Mouse (Mus musculus) limb, embryonic 15.5 days (tissue): ENCODE measurements around the gene Bcl11b. TPM values are rescaled to one million over a fixed set of nuclear protein-coding genes. Genes with fewer than 3 reads are reported as not detected.
A peak's percentile ranks its signal among the peaks of the same experiment; 100 is the strongest.

Source experiments
- ATAC-seq: fragments of 200-750 bp; cut with Nextera tagmentation; 2 replicates; pipeline ENCODE4 v1.8.0; 2017; ENCODE audit warnings: low read depth, moderate TSS enrichment; ENCODE audit not compliant: insufficient number of reproducible peaks, low FRiP score, low TSS enrichment
- H3K27ac ChIP-seq: fragments of 300-500 bp; sonication (generic); 2 replicates; pipeline ENCODE4 v1.5.1; 2015; ENCODE audit warnings: moderate library complexity, mild to moderate bottlenecking, inconsistent platforms
- H3K27me3 ChIP-seq: fragments of 300-500 bp; sonication (generic); 2 replicates; pipeline ENCODE4 v1.6.1; 2015; ENCODE audit warnings: inconsistent platforms
- H3K36me3 ChIP-seq: fragments of 300-500 bp; sonication (generic); 2 replicates; pipeline ENCODE4 v1.6.1; 2015; ENCODE audit warnings: inconsistent platforms
- H3K4me1 ChIP-seq: fragments of 300-500 bp; sonication (generic); 2 replicates; pipeline ENCODE4 v1.6.1; 2015; ENCODE audit warnings: inconsistent platforms
- H3K4me2 ChIP-seq: fragments of 300-500 bp; sonication (generic); 2 replicates; pipeline ENCODE4 v1.6.1; 2015; ENCODE audit warnings: mild to moderate bottlenecking, inconsistent platforms
- H3K4me3 ChIP-seq: fragments of 300-500 bp; sonication (generic); 2 replicates; pipeline ENCODE4 v1.5.1; 2015; ENCODE audit warnings: mild to moderate bottlenecking, inconsistent platforms
- H3K9ac ChIP-seq: fragments of 300-500 bp; sonication (generic); 2 replicates; pipeline ENCODE4 v1.6.1; 2015; ENCODE audit warnings: inconsistent platforms
- H3K9me3 ChIP-seq: fragments of 300-500 bp; sonication (generic); 2 replicates; pipeline ENCODE4 v1.6.1; 2016; ENCODE audit warnings: inconsistent platforms
- WGBS: fragments of 180-500 bp; shearing (Covaris S2); methylation state at CpG from one replicate; pipeline ENCODE4 v1.1.7; 2015; 5-methylcytosine and 5-hydroxymethylcytosine counted together
- polyA plus RNA-seq: library from polyadenylated mRNA; unstranded; fragments of >200 nt; fragmentation: Nextera tagmentation; extraction: Ambion mirVana; gene quantifications from 2 replicates; pipeline ENCODE4 v1.2.1, GENCODE M21; 2015

Gene Bcl11b
- polyA plus RNA-seq, 1 experiment from 2014 or later = 19.9 TPM

GRCm38 (mm10) chr12:107968331-107968730 lies 35.1 kb downstream of the Bcl11b start:
- Histone ChIP-seq H3K27me3 (no peaks in the 10 kb centered on the region), H3K4me2 (no peak overlapping the region), H3K9me3 (no peaks in the 10 kb centered on the region), H3K4me1 (peaks cover 76% of the 10 kb centered on the region), H3K9ac (no peak overlapping the region), H3K36me3 (no peaks in the 10 kb centered on the region), H3K27ac (no peak overlapping the region), H3K4me3 (no peak overlapping the region)
- ATAC-seq = no peak
- 84% methylated on average over 3 of the region's 3 CpGs for WGBS

GRCm38 (mm10) chr12:107967026-107967425 lies 36.4 kb downstream of the Bcl11b start:
- Histone ChIP-seq H3K9ac (no peak overlapping the region), H3K9me3 (no peaks in the 10 kb centered on the region), H3K36me3 (no peaks in the 10 kb centered on the region), H3K4me1 (peaks cover 73% of the 10 kb centered on the region), H3K27ac (no peak overlapping the region), H3K27me3 (no peaks in the 10 kb centered on the region), H3K4me3 (no peak overlapping the region), H3K4me2 (no peak overlapping the region)
- 80% methylated on average over 7 of the region's 7 CpGs for WGBS
- no peak for ATAC-seq

GRCm38 (mm10) chr12:107965103-107965502 lies 38.3 kb downstream of the Bcl11b start:
- ATAC-seq = no peak
- no peaks in the 10 kb centered on the region for H3K36me3 ChIP-seq
- no peak overlapping the region for H3K9ac ChIP-seq
- 47% methylated on average over 12 of the region's 12 CpGs for WGBS
- H3K27ac ChIP-seq = peak overlapping the region; percentile 67; the same call in 1 of the 2 replicates
- H3K4me1 ChIP-seq = peaks cover 83% of the 10 kb centered on the region
- H3K4me2 ChIP-seq = no peak overlapping the region
- H3K9me3 ChIP-seq = no peaks in the 10 kb centered on the region
- H3K4me3 ChIP-seq = no peak overlapping the region
- no peaks in the 10 kb centered on the region for H3K27me3 ChIP-seq

- H3K4me3 ChIP-seq = no peak overlapping the region
- no peak for ATAC-seq
- 0 out of 2 replicates have a peak overlapping the region, but pooled peaks have one; percentile 10 for H3K4me2 ChIP-seq
- peak overlapping the region; percentile 67 for H3K27ac ChIP-seq
- peaks cover 83% of the 10 kb centered on the region for H3K4me1 ChIP-seq
- H3K9ac ChIP-seq = no peak overlapping the region
- WGBS = 30% methylated on average over 14 of the region's 14 CpGs
- H3K27me3 ChIP-seq = no peaks in the 10 kb centered on the region
- H3K36me3 ChIP-seq = no peaks in the 10 kb centered on the region
- no peaks in the 10 kb centered on the region for H3K9me3 ChIP-seq
These were observed 38.9 kb downstream of the Bcl11b start for GRCm38 (mm10) chr12:107964396-107965085.

GRCm38 (mm10) chr12:107962852-107963251 lies 40.5 kb downstream of the Bcl11b start:
- H3K4me2 ChIP-seq = no peak overlapping the region
- no peaks in the 10 kb centered on the region for H3K36me3 ChIP-seq
- H3K27ac ChIP-seq = peak overlapping the region; percentile 43; the same call in 1 of the 2 replicates
- no peaks in the 10 kb centered on the region for H3K9me3 ChIP-seq
- WGBS = 30% methylated on average over 7 of the region's 7 CpGs
- H3K4me3 ChIP-seq = no peak overlapping the region
- no peaks in the 10 kb centered on the region for H3K27me3 ChIP-seq
- H3K4me1 ChIP-seq = peaks cover 95% of the 10 kb centered on the region
- H3K9ac ChIP-seq = no peak overlapping the region
- no peak for ATAC-seq

- ATAC-seq = no peak
- H3K4me3 ChIP-seq = no peak overlapping the region
- no peaks in the 10 kb centered on the region for H3K9me3 ChIP-seq
- no peaks in the 10 kb centered on the region for H3K27me3 ChIP-seq
- H3K4me1 ChIP-seq = peaks cover 86% of the 10 kb centered on the region
- no peak overlapping the region for H3K9ac ChIP-seq
- 31% methylated on average over 15 of the region's 15 CpGs for WGBS
- H3K36me3 ChIP-seq = no peaks in the 10 kb centered on the region
- peak overlapping the region; percentile 75 for H3K27ac ChIP-seq
- peak overlapping the region; percentile 35; the same call in 1 of the 2 replicates for H3K4me2 ChIP-seq
These were observed 41.6 kb downstream of the Bcl11b start for GRCm38 (mm10) chr12:107961843-107962242.

- H3K9me3 ChIP-seq = no peaks in the 10 kb centered on the region
- no peaks in the 10 kb centered on the region for H3K27me3 ChIP-seq
- no peak overlapping the region for H3K9ac ChIP-seq
- H3K4me3 ChIP-seq = no peak overlapping the region
- peak overlapping the region; percentile 35 for H3K4me2 ChIP-seq
- peak overlapping the region; percentile 75 for H3K27ac ChIP-seq
- ATAC-seq = peak; percentile 62
- no peaks in the 10 kb centered on the region for H3K36me3 ChIP-seq
- H3K4me1 ChIP-seq = peaks cover 77% of the 10 kb centered on the region
- WGBS = 8% methylated on average over 12 of the region's 12 CpGs
These were observed 42.5 kb downstream of the Bcl11b start for GRCm38 (mm10) chr12:107960789-107961491.

GRCm38 (mm10) chr12:107960365-107960764 lies 43.0 kb downstream of the Bcl11b start:
- no peaks in the 10 kb centered on the region for H3K9me3 ChIP-seq
- H3K4me3 ChIP-seq = no peak overlapping the region
- 26% methylated on average over 14 of the region's 14 CpGs for WGBS
- H3K36me3 ChIP-seq = no peaks in the 10 kb centered on the region
- H3K27ac ChIP-seq = peak overlapping the region; percentile 75
- H3K4me2 ChIP-seq = peak overlapping the region; percentile 35
- no peaks in the 10 kb centered on the region for H3K27me3 ChIP-seq
- peaks cover 73% of the 10 kb centered on the region for H3K4me1 ChIP-seq
- H3K9ac ChIP-seq = no peak overlapping the region
- no peak for ATAC-seq

- 18% methylated on average over 8 of the region's 8 CpGs for WGBS
- Histone ChIP-seq H3K27me3 (no peaks in the 10 kb centered on the region), H3K4me1 (peaks cover 73% of the 10 kb centered on the region), H3K36me3 (no peaks in the 10 kb centered on the region), H3K9ac (no peak overlapping the region), H3K4me3 (no peak overlapping the region), H3K27ac (peak overlapping the region; percentile 75; the same call in 1 of the 2 replicates), H3K4me2 (peak overlapping the region; percentile 35), H3K9me3 (no peaks in the 10 kb centered on the region)
- no peak for ATAC-seq
These were observed 43.5 kb downstream of the Bcl11b start for GRCm38 (mm10) chr12:107959872-107960271.

- no peak overlapping the region for H3K9ac ChIP-seq
- H3K4me1 ChIP-seq = peaks cover 62% of the 10 kb centered on the region
- no peaks in the 10 kb centered on the region for H3K9me3 ChIP-seq
- H3K27ac ChIP-seq = peak overlapping the region; percentile 65
- H3K27me3 ChIP-seq = no peaks in the 10 kb centered on the region
- H3K4me2 ChIP-seq = peak overlapping the region; percentile 43
- 58% methylated on average over 16 of the region's 16 CpGs for WGBS
- H3K4me3 ChIP-seq = peak overlapping the region; percentile 23
- ATAC-seq = no peak
- H3K36me3 ChIP-seq = no peaks in the 10 kb centered on the region
These were observed 50.2 kb downstream of the Bcl11b start for GRCm38 (mm10) chr12:107953044-107953684.

- peak; percentile 54; the same call in 1 of the 2 replicates for ATAC-seq
- Histone ChIP-seq H3K4me3 (peak overlapping the region; percentile 23), H3K4me2 (peak overlapping the region; percentile 43), H3K27ac (peak overlapping the region; percentile 65), H3K36me3 (no peaks in the 10 kb centered on the region), H3K27me3 (no peaks in the 10 kb centered on the region), H3K9ac (no peak overlapping the region), H3K4me1 (peaks cover 61% of the 10 kb centered on the region), H3K9me3 (no peaks in the 10 kb centered on the region)
- WGBS = 9% methylated on average over 20 of the region's 20 CpGs
These were observed 51.1 kb downstream of the Bcl11b start for GRCm38 (mm10) chr12:107952318-107952724.
